Mouse (Mus musculus) adipose tissue, adult 10 weeks (tissue): ENCODE measurements around the gene Vmn1r202. TPM values are rescaled to one million over a fixed set of nuclear protein-coding genes. Genes with fewer than 3 reads are reported as not detected.

Experiments
- polyA plus RNA-seq: library from polyadenylated mRNA; stranded (reverse); fragments of 350-450 nt; fragmentation: Illumina TruSeq; extraction: RNeasy Lipid Tissue Mini Kit (QIAGEN cat#74804); gene quantifications from one replicate; pipeline ENCODE4 v1.2.3, GENCODE M21; 2014; ENCODE audit warnings: low read depth, low replicate concordance

The Vmn1r202 gene
- polyA plus RNA-seq, result not detected

GRCm38 (mm10) chr13:22505281-22505680 lies at the start of gene Vmn1r202:
Gene Vmn1r202 (minus strand): TSS chr13:22505381.

GRCm38 (mm10) chr13:22552898-22553297 lies 47.7 kb upstream of the Vmn1r202 start, which contains the start of gene Vmn1r204:
Gene Vmn1r204 (plus strand): TSS chr13:22553198.

GRCm38 (mm10) chr13:22517814-22518213 lies 12.6 kb upstream of the Vmn1r202 start, which contains the start of gene Vmn1r203:
Gene Vmn1r203 (plus strand): TSS chr13:22518114.

GRCm38 (mm10) chr13:22471623-22472022 lies 33.6 kb downstream of the Vmn1r202 start, which contains the start of gene Vmn1r201:
Gene Vmn1r201 (plus strand): TSS chr13:22471923.

Other genes starting within 250 kb of the Vmn1r202 start
- gene Vmn1r195, start 234.9 kb downstream of the Vmn1r202 start, polyA plus RNA-seq, result not detected
- gene Vmn1r196, start 215.5 kb downstream of the Vmn1r202 start, polyA plus RNA-seq, result not detected
- gene Vmn1r197, start 180.8 kb downstream of the Vmn1r202 start, polyA plus RNA-seq, result not detected
- gene Vmn1r198, start 155.0 kb downstream of the Vmn1r202 start, polyA plus RNA-seq, result not detected
- not detected for gene Vmn1r199, start 125.6 kb downstream of the Vmn1r202 start, polyA plus RNA-seq
- not detected for gene Vmn1r200, start 115.0 kb downstream of the Vmn1r202 start, polyA plus RNA-seq
- gene Vmn1r201, start 33.5 kb downstream of the Vmn1r202 start, polyA plus RNA-seq, result not detected
- gene Vmn1r203, start 12.7 kb upstream of the Vmn1r202 start, polyA plus RNA-seq, result not detected
- not detected for gene Vmn1r204, start 47.8 kb upstream of the Vmn1r202 start, polyA plus RNA-seq
- not detected for gene Vmn1r205, start 87.6 kb upstream of the Vmn1r202 start, polyA plus RNA-seq
- not detected for gene Vmn1r206, start 118.9 kb upstream of the Vmn1r202 start, polyA plus RNA-seq
- not detected for gene Vmn1r207-ps, start 224.2 kb upstream of the Vmn1r202 start, polyA plus RNA-seq